Comparison of ENCODE assay signal across 16 mouse cellular contexts in the genomic region with DNA sequence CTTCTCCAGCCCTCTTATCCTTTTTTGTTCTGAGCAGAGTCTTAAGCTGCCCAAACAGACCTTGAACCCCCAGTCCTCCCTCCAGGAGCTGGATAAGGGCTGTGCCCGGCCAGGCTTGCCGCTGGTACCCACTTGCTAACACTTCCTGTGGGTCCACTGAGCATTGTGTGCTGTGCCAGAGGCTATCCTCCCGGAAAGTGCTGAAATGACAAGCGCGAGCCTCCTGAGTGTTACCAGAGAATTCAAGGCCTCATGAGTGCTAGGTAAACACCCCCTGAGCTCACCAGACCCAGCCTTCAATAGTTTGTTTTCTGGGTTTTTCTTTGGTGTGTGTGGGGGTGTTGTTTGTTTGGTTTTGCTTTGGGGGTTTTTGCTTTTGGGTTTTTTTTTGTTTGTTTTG. TPM values are rescaled to one million over a fixed set of nuclear protein-coding genes. Genes with fewer than 3 reads are reported as not detected.
"Had no signal": no experiment of that assay in that cellular context is flagged by ENCODE, and none has a peak within 500 bp of the region (broad histone marks: within the 10 kb centered on the region; RNA-seq: fewer than 3 reads in every experiment).

No protein-coding gene starts in this region.

- H3K27ac ChIP-seq: hindbrain, embryonic 15.5 days; left cerebral cortex, adult 2 months; liver, embryonic 13.5 days; stomach, embryonic 15.5 days had no signal

- DNase-seq: kidney, adult 8-10 months; kidney, postnatal 25 days; liver; liver, embryonic 13.5 days; liver, postnatal 0 days; right cerebral cortex, postnatal 14 days; thymus, adult 2 months; thymus, postnatal 25 days had no signal

- H3K36me3 ChIP-seq: hindbrain, embryonic 15.5 days; liver, embryonic 13.5 days; stomach, embryonic 15.5 days had no signal

- H3K9me3 ChIP-seq: hindbrain, embryonic 15.5 days; liver, embryonic 13.5 days; stomach, embryonic 15.5 days had no signal

- ATAC-seq: inflammation-experienced regulatory T-cells, adult 6 months; intestine, postnatal 0 days; liver, postnatal 0 days had no signal

- H3K4me3 ChIP-seq: hindbrain, embryonic 15.5 days; left cerebral cortex, adult 2 months; liver, embryonic 13.5 days; stomach, embryonic 15.5 days had no signal

- H3K9ac ChIP-seq: hindbrain, embryonic 15.5 days; liver, embryonic 13.5 days; liver, postnatal 0 days; stomach, embryonic 15.5 days had no signal

- H3K4me2 ChIP-seq: hindbrain, embryonic 15.5 days; liver, embryonic 13.5 days; stomach, embryonic 15.5 days had no signal

RNA-seq across cellular contexts. Expression of gene Tac4, which starts 33.9 kb away (rescaled TPM):
- polyA plus RNA-seq: hindbrain, embryonic 15.5 days; intestine, postnatal 0 days; liver, embryonic 13.5 days; liver, postnatal 0 days; midbrain, postnatal 0 days; testis, adult 2 months; urinary bladder, adult 2 months had no signal
